Mouse (Mus musculus) MEL (cell line): ENCODE data around the gene Lilr4b. TPM values are rescaled to one million over a fixed set of nuclear protein-coding genes. Genes with fewer than 3 reads are reported as not detected.

ENCODE experiments used
- DNase-seq: peaks from one replicate; pipeline ENCODE4 v3.0.0; 2011; ENCODE audit warnings: low read depth, low spot score
- H3K27ac ChIP-seq: 2 replicates; pipeline ENCODE4 v1.5.1; 2012; ENCODE audit warnings: low read depth, mild to moderate bottlenecking, control low read depth, low read length, moderate library complexity; ENCODE audit not compliant: control insufficient read depth
- H3K27me3 ChIP-seq, 2 experiments: fragments of 150-350 bp in 1 of 2; sonication (generic) in 1 of 2; 2 replicates each; pipeline ENCODE4 v1.6.1; 2012; ENCODE audit warnings: low read length in 2 of 2, mild to moderate bottlenecking in 2 of 2, improper control_type of control experiment in 1 of 2, moderate library complexity in 1 of 2; ENCODE audit not compliant: insufficient read depth in 2 of 2, control insufficient read depth in 1 of 2
- H3K36me3 ChIP-seq, 2 experiments: 2 replicates each; pipeline ENCODE4 v1.6.1; 2012 to 2014; ENCODE audit warnings: low read length in 2 of 2, improper control_type of control experiment in 1 of 2, inconsistent platforms in 1 of 2, mild to moderate bottlenecking in 1 of 2; ENCODE audit not compliant: insufficient read depth in 2 of 2, control insufficient read depth in 1 of 2
- H3K4me1 ChIP-seq, 2 experiments: fragments of 150-350 bp in 1 of 2; sonication (generic) in 1 of 2; 2 replicates each; pipeline ENCODE4 v1.6.1; 2012; ENCODE audit warnings: low read length in 2 of 2, improper control_type of control experiment in 1 of 2, mild to moderate bottlenecking in 1 of 2; ENCODE audit not compliant: insufficient read depth in 2 of 2, control insufficient read depth in 1 of 2
- H3K4me3 ChIP-seq, 2 experiments: fragments of 150-350 bp in 1 of 2; sonication (generic) in 1 of 2; 2 replicates each; pipeline ENCODE4 v1.5.1; 2012; ENCODE audit warnings: low read depth in 2 of 2, low read length in 2 of 2, mild to moderate bottlenecking in 2 of 2, moderate library complexity in 2 of 2, control low read depth in 1 of 2, improper control_type of control experiment in 1 of 2; ENCODE audit not compliant: control insufficient read depth in 1 of 2, insufficient read depth in 1 of 2
- H3K79me2 ChIP-seq: 2 replicates; pipeline ENCODE4 v1.6.1; 2012; ENCODE audit warnings: mild to moderate bottlenecking, low read length, moderate library complexity; ENCODE audit not compliant: control insufficient read depth, poor library complexity, insufficient read depth
- H3K9ac ChIP-seq: 2 replicates; pipeline ENCODE4 v1.6.1; 2012; ENCODE audit warnings: low read depth, mild to moderate bottlenecking, control low read depth, low read length, moderate library complexity; ENCODE audit not compliant: control insufficient read depth, poor library complexity, severe bottlenecking
- H3K9me3 ChIP-seq: fragments of 150-350 bp; sonication (generic); replicated peaks from 2 replicates; pipeline ENCODE4 v1.6.1; 2012; ENCODE audit warnings: mild to moderate bottlenecking, low read length, improper control_type of control experiment, moderate library complexity; ENCODE audit not compliant: insufficient read depth
- CHD1 ChIP-seq: IDR thresholded peaks from 2 replicates; pipeline ENCODE4 v1.6.1; 2012; ENCODE audit warnings: low read depth, mild to moderate bottlenecking, inconsistent platforms, low read length, improper control_type of control experiment
- CHD2 ChIP-seq: IDR thresholded peaks from 2 replicates; pipeline ENCODE4 v1.6.1; 2011; ENCODE audit warnings: low read length, improper control_type of control experiment
- CTCF ChIP-seq, 3 experiments: IDR thresholded peaks in 2 of 3; conservative IDR thresholded peaks in 1 of 3; 2 replicates each; pipeline ENCODE4 v1.5.1; 2011 to 2012; ENCODE audit warnings: low read length in 3 of 3, low read depth in 2 of 3, mild to moderate bottlenecking in 2 of 3, improper control_type of control experiment in 1 of 3, inconsistent platforms in 1 of 3, mixed read lengths in 1 of 3, moderate library complexity in 1 of 3; ENCODE audit not compliant: control insufficient read depth in 1 of 3, insufficient read depth in 1 of 3, poor library complexity in 1 of 3, severe bottlenecking in 1 of 3
- ELF1 ChIP-seq: IDR thresholded peaks from 2 replicates; pipeline ENCODE4 v1.6.1; 2014; ENCODE audit warnings: low read depth, mild to moderate bottlenecking, inconsistent platforms, low read length, improper control_type of control experiment, moderate library complexity
- KAT2A ChIP-seq: conservative IDR thresholded peaks from 2 replicates; pipeline ENCODE4 v1.6.1; 2012; ENCODE audit warnings: low read depth, low read length, improper control_type of control experiment, inconsistent platforms
- MAZ ChIP-seq: IDR thresholded peaks from 2 replicates; pipeline ENCODE4 v1.6.1; 2012; ENCODE audit warnings: low read depth, mild to moderate bottlenecking, inconsistent platforms, low read length, improper control_type of control experiment
- MXI1 ChIP-seq: IDR thresholded peaks from 2 replicates; pipeline ENCODE4 v1.6.1; 2011; ENCODE audit warnings: mild to moderate bottlenecking, low read depth, low read length, improper control_type of control experiment
- TBP ChIP-seq: IDR thresholded peaks from 2 replicates; pipeline ENCODE4 v1.8.0; 2011; ENCODE audit warnings: low read depth, low read length, improper control_type of control experiment
- TCF12 ChIP-seq: IDR thresholded peaks from 2 replicates; pipeline ENCODE4 v1.6.1; 2014; ENCODE audit warnings: low read depth, mild to moderate bottlenecking, inconsistent platforms, low read length, improper control_type of control experiment, moderate library complexity
- ZC3H11A ChIP-seq: IDR thresholded peaks from 2 replicates; pipeline ENCODE4 v1.6.1; 2012; ENCODE audit warnings: low read depth, mild to moderate bottlenecking, inconsistent platforms, low read length, improper control_type of control experiment
- polyA plus RNA-seq, 2 experiments: library from polyadenylated mRNA; stranded (reverse) in 1 of 2; unstranded in 1 of 2; fragments of >175 nt in 1 of 2; fragments of >200 nt in 1 of 2; gene quantifications; 2 replicates each; pipeline versions ENCODE4 v1.2.1 to v1.2.4; 2012; ENCODE audit warnings: low replicate concordance in 2 of 2, low read depth in 1 of 2; ENCODE audit not compliant: insufficient read length in 2 of 2, insufficient read depth in 1 of 2, missing spikeins in 1 of 2
- total RNA-seq: library from RNA; depleted of rRNA; stranded (reverse); fragments of 300-350 nt; gene quantifications from 2 replicates; pipeline ENCODE4 v1.2.3, GENCODE M21; 2012; rRNA removed

Gene Lilr4b
- total and polyA plus RNA-seq, 3 experiments: not detected

DNA sequence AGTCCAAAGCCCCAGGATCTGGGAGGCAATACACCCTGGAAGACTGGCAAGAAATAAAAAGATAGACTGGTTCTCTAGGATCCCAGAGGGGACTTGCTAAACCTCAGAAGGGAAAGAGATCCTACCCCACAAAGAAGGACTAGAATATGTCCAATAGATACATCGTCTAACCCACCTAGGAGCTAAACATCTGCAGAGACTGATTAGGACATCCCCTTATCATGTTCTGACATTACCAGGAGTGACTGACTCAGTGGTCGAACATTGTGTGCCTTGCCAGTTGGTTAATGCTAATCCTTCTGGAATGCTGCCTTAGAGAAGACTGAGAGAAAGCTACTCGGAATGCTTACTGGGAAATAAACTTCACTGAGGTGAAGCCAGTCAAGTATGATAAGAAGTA, 49.1 kb downstream of the Lilr4b start (continued):
- TF ChIP-seq ZC3H11A: no peak
- TF ChIP-seq TCF12: peak; percentile 32; the same call in 1 of the 2 replicates
- no peak for TF ChIP-seq TBP
- TF ChIP-seq CHD2: no peak
- TF ChIP-seq CTCF (IDR thresholded peaks at IDR 0.05 in 2 of 3, conservative IDR thresholded peaks at IDR 0.05 in 1 of 3; ENCODE audit: control insufficient read depth in 1 of 3, insufficient read depth in 1 of 3, low read depth in 2 of 3, low read length in 3 of 3, poor library complexity in 1 of 3, severe bottlenecking in 1 of 3): no peak

- Histone ChIP-seq H3K9me3 (no peaks in the 10 kb centered on the region), H3K4me3 (no peak overlapping the region), H3K27ac (no peak overlapping the region), H3K79me2 (no peaks in the 10 kb centered on the region), H3K9ac (no peak overlapping the region), H3K27me3 (no peaks in the 10 kb centered on the region), H3K36me3 (peaks cover 0 to 8% of the 10 kb centered on the region in 2 experiments; a peak in 1 of 4 replicates), H3K4me1 (peaks cover 0 to 10% of the 10 kb centered on the region in 2 experiments; a peak in 3 of 4 replicates)
- TF ChIP-seq ELF1 (no peak), ZC3H11A (no peak), KAT2A (no peak), MXI1 (no peak), MAZ (no peak), CHD1 (no peak)
- no peak for DNase-seq
Measured at GRCm38 (mm10) chr10:51530813-51531212, 50.4 kb downstream of the Lilr4b start.

Other genes starting within 250 kb of the Lilr4b start
- gene Gm49339, start within 50 bp of the Lilr4b start, total RNA-seq: not detected in 2 replicates
- not detected for gene Gm49339, start within 50 bp of the Lilr4b start, polyA plus RNA-seq
- not detected in 2 replicates for gene Lilrb4a, start 10.3 kb downstream of the Lilr4b start, total RNA-seq
- gene Lilrb4a, start 10.3 kb downstream of the Lilr4b start, polyA plus RNA-seq: not detected
- gene Fam162b, start 109.9 kb downstream of the Lilr4b start, total RNA-seq: not detected in 2 replicates
- not detected for gene Fam162b, start 109.9 kb downstream of the Lilr4b start, polyA plus RNA-seq
- gene Gprc6a, start 150.8 kb downstream of the Lilr4b start, total RNA-seq: not detected in 2 replicates
- not detected for gene Gprc6a, start 150.8 kb downstream of the Lilr4b start, polyA plus RNA-seq
- not detected in 2 replicates for gene Rfx6, start 197.1 kb downstream of the Lilr4b start, total RNA-seq
- gene Rfx6, start 197.1 kb downstream of the Lilr4b start, polyA plus RNA-seq: not detected